Mouse (Mus musculus): ENCODE measurements at regions not wholly inside any gene's neighbourhood (a gene's known extent, or its start where the extent isn't known, plus 50 kb on each side); places are given as distances from the start of the nearest gene placed in this dataset.
A peak's percentile ranks its signal among the peaks of the same experiment; 100 is the strongest.

- no peak for DNase-seq (ENCODE audit: low read depth in 1 of 2, low spot score in 2 of 2)
Measured at GRCm38 (mm10) chr16:24216828-24217227, 176.5 kb upstream of the Lpp start.

DNA sequence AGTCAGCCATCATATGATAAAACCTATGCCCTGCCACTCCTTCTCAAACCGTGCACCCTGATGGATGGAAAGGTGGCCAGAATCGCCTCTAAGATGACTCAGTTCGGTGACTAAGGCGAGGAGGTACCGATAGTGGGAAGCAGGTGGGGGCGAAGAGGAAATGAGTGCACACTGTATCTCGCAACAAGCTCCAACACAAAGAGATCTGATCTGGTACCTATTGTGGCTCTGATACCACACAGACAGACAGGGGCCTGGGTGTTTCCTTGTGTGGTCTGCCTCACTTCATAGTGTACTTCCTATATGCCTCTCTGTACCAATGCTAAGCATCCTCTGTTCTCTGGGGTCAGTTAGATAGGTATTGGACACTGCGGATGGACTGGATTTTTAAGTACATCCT lies 178.0 kb upstream of the Lpp start:
- DNase-seq (ENCODE audit: low read depth in 1 of 2, low spot score in 2 of 2): no peak

- DNase-seq (ENCODE audit: low read depth in 1 of 2, low spot score in 2 of 2): no peak
Measured at GRCm38 (mm10) chr16:24213577-24213976, 179.7 kb upstream of the Lpp start.

DNA sequence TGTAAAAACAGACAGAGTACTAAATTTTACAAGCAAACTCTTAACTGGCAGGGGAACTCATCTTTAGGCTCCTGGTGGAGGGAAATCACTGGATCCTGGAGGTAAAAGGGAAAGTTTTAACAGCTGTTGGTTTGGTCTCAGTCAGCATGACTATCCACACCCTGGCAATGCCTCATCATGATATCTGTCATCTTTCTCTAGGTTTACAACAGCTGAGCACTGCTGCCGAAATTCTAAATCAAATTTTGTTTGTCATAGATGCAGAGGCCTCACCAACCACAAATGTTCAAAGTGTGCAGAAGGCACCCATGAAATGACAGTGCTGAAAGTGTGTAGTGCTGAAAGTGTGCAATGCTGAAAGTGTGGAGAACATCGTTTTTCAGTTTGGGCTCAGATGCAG lies 180.6 kb upstream of the Lpp start:
- no peak for DNase-seq (ENCODE audit: low read depth in 1 of 2, low spot score in 2 of 2)

GRCm38 (mm10) chr16:24211588-24211987 lies 181.7 kb upstream of the Lpp start:
- DNase-seq (ENCODE audit: low read depth in 1 of 2, low spot score in 2 of 2): no peak

GRCm38 (mm10) chr16:24208876-24209275 lies 184.4 kb upstream of the Lpp start:
- no peak for DNase-seq (ENCODE audit: low read depth in 1 of 2, low spot score in 2 of 2)

DNA sequence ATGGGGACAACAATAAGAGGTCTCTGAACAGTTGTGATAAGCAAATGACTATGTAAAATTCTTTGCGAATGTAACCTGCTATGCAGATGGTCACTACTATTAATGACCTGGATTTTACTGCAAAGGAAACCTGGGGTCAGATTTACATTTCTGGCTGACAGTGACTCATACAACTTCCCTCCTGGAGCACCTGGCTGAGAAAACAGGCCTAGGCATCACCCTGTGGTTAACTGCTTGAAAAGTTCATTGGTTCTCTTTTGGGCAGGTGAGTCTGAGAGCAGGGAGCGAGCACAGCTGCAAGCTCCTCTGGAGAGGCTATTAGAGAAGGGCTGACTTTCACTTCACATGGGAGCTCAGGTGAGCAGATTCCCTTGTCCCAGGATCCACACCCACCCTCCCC lies 185.2 kb upstream of the Lpp start:
- no peak for DNase-seq (ENCODE audit: low read depth in 1 of 2, low spot score in 2 of 2)

GRCm38 (mm10) chr16:24207056-24207455 lies 186.3 kb upstream of the Lpp start:
- no peak for DNase-seq (ENCODE audit: low read depth in 1 of 2, low spot score in 2 of 2)

DNA sequence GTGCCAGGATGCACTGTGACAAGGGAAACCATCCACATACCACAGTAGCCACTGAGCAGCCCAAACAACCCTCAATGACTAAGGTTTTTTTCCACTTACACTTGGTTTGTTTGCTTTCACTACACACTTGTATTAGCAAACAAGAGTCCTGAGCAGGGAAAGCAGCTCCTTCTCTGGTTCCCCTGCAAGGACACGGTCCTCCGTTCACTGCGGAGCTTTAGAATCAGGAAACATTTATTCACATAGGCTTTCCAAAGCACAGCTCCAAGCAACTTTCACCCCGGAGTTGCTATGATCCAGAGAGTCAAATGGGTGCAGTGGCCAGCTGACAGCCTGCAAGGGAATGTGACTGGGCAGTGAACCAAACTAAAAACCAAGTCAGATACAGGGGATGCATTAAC lies 186.8 kb upstream of the Lpp start:
- no peak for DNase-seq (ENCODE audit: low read depth in 1 of 2, low spot score in 2 of 2)

GRCm38 (mm10) chr16:24205594-24205993 lies 187.7 kb upstream of the Lpp start:
- DNase-seq (ENCODE audit: low read depth in 1 of 2, low spot score in 2 of 2): no peak

DNA sequence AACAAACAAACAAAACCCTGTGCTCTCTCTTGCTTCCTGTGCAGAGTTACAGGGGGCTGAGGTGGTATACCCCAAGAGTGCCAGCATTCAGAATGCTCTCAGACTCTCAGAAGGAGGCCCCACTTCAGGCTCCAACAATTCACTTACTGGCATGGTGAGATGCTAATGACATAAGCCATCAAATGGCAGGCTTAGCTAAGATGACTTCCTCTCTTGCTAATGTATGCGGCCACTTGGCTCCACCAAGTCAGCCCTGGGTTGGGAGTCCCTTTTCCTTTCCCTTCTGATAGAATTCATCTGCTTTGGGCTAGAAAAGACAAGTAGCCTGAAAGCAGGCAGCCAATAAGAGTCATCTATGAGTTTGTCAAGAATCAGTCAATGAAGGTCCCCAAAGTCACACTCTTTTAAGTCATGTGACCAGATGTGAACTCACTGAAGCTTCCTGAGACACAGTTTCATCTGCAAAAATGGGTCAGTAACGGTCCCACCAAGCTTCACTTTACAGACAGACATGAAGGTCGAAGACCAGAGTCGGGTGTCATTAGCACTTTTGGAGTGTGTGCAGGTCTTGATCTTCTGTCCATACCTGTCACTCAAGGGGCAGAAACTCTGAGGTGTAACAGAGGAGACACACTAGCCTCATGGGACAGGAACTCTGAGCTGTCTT lies 189.1 kb upstream of the Lpp start:
- DNase-seq (ENCODE audit: low read depth in 1 of 2, low spot score in 2 of 2): no peak

DNA sequence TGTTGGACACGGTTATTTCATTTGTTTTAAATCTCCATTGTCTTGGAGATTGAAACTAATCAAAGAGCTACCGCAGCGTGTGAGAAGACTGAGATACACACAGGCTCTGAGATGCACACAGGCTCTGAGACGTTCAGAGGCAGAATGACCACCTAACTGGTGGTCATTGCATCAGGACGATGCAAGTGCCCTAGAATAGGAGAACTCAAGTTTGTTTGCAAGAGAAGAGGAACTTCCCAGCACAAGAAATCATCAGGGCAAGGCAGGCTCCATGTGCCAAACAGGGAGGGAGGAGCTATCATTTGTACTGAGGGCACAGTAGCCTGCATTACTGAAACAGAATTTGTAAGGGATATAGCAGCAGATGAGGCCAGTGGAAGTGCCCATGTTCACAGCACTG lies 190.7 kb upstream of the Lpp start:
- DNase-seq (ENCODE audit: low read depth in 1 of 2, low spot score in 2 of 2): peak in 1 of 2 experiments; percentile 40

- no peak for DNase-seq (ENCODE audit: low read depth in 1 of 2, low spot score in 2 of 2)
Measured at GRCm38 (mm10) chr16:24201455-24201854, 191.9 kb upstream of the Lpp start.

DNA sequence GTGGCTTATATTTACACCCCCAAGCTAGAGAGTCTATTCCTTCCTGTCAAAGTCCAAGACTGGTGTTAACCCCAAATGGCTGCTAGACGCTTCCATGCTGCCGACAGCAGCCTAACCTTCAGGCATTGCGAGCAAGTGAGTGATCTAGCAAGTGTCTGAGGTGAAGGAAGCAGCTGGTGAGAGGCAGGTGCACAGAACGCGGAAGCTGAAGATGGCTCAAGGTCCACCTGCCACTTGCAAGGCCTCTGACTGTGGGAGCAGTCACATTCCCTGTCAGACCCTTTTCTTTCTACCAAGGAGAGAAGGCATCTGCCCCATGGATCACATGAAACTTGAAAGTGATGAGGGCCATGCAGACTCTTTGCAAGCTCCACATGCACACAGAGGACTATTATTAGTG lies 193.1 kb upstream of the Lpp start:
- DNase-seq (ENCODE audit: low read depth in 1 of 2, low spot score in 2 of 2): no peak

DNA sequence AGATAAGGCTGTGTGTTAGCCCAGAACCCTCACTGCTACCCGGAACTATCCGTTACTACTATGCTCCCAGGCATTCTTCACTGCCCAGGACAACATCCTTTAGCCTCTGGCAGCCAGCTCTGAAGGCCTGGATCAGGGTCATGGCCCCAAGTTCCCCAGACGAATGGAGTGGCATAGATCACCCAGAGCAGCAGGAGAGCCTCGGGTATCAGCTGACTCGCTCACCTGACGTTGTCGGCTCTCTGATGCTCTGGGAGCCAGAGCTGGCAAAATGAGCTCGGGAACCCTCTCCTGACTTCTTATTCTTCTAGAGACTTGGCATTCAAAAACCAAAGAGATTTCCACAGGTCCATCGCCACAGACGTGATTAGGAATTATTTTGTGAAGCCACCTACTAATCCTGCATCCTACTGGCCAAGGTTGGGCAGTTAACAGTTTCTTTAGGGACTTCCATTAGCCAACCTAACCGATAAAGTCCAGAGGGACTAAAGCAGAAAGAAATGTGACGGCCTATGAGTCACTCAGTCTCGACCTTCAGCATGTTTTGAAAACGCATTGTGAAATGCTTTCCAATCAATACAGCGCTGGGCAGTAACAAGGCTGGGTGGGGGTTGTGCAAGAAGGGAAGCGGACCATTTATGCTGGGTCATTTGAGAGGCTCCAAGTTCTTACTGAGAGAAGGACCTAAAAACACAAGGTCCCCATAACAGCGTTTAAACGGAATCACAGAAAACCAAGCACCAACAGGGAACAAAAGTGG lies 193.7 kb upstream of the Lpp start:
- peak; percentile 60 to 70 for DNase-seq (ENCODE audit: low read depth in 1 of 2, low spot score in 2 of 2)

GRCm38 (mm10) chr16:24198291-24198690 lies 195.0 kb upstream of the Lpp start:
- no peak for DNase-seq (ENCODE audit: low read depth in 1 of 2, low spot score in 2 of 2)

DNA sequence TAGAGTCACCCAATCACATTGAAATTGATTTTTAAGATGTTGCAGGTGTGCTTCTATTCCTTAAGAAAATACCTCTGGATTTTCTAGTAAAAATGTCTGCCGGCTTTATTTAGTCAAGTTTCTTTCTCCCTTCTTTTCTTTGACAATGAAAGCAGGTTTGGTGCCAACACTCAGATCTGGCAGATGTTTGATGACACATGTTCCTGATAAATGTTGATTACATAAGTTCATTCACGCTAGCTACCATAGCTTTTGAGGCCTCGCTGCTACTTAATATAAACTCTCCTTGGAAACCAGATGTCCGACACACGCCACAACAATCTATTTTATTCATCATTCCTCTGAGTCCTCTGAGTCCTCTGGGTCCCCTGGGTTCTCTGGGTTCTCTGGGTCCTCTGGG lies 195.7 kb upstream of the Lpp start:
- DNase-seq (ENCODE audit: low read depth in 1 of 2, low spot score in 2 of 2): no peak

DNA sequence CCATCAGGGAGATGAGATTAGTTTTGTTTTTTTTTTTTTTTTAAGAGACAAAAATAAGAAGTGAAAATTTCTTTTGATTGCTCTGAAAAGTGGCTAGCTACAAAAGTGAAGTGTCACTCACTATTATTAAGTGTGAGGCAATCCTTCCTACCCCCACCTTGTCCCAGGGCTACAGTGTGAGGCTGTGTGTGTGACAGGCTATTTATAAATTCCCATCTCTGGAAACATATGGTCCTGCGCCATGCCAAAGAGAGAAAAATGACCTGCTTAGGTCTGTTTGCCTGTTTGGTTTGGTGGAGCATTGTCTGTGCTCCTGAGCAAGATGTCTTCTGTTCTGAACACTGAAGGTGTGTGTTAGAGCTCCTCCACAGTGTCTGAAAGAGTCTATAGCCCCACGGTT lies 199.4 kb upstream of the Lpp start:
- no peak for DNase-seq (ENCODE audit: low read depth in 1 of 2, low spot score in 2 of 2)

DNA sequence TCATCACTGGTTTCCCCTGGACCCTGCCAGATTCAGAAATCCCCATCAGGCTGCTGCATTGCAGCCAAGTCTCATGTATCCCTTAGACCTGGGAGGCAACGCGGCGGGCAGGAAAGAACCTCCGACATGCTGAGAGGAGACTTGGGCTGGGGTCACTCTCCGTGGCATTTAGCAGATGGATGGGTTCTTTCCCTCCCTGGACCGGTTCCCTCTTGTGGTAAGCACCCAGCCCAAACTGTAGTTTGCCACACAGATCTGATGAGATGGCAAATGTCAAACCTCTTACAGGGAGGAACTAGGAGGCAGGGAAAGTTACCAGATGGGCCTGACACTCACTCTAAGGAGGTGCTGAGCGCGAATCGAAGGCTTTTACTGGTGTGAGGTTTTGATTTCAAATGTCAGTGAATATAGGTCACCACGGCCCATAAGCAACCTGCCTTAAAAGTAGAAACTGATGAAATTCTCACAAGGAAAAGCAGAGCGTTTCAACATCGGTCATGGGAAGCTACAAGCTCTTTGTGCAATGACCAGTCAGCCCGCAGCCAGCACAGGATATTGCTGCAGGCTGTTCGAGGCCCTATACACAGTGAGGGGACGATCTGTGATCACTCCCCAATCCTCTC lies 199.9 kb upstream of the Lpp start:
- peak; percentile 51 to 76 for DNase-seq (ENCODE audit: low read depth in 1 of 2, low spot score in 2 of 2)

GRCm38 (mm10) chr16:24192013-24192412 lies 201.3 kb upstream of the Lpp start:
- no peak for DNase-seq (ENCODE audit: low read depth in 1 of 2, low spot score in 2 of 2)

- DNase-seq (ENCODE audit: low read depth in 1 of 2, low spot score in 2 of 2): no peak
Measured at GRCm38 (mm10) chr16:24187131-24187530, 198.5 kb upstream of the Bcl6 start.

- no peak for DNase-seq (ENCODE audit: low read depth in 1 of 2, low spot score in 2 of 2)
Measured at GRCm38 (mm10) chr16:24185989-24186388, 197.3 kb upstream of the Bcl6 start.

All from monocyte, adult 2 months (primary cell).